Mouse (Mus musculus) megakaryocyte, embryonic 14.5 days (primary cell): ENCODE results near the gene Hcrt.

Source experiments
- FLI1 ChIP-seq: IDR thresholded peaks from 2 replicates; pipeline ENCODE4 v1.6.1; 2012; ENCODE audit warnings: low read length, inconsistent platforms, mixed read lengths
- GATA1 ChIP-seq: IDR thresholded peaks from 3 replicates; pipeline ENCODE4 v1.6.1; 2012; ENCODE audit warnings: mixed read lengths, low read length, inconsistent platforms, borderline replicate concordance

- TF ChIP-seq GATA1 = no peak
- no peak for TF ChIP-seq FLI1
Measured at GRCm38 (mm10) chr11:100754021-100754692, 8.6 kb downstream of the Hcrt start.
